Mouse (Mus musculus): ENCODE results near the gene Rcl1. TPM values are rescaled to one million over a fixed set of nuclear protein-coding genes. Genes with fewer than 3 reads are reported as not detected.

Rcl1 gene
- total and polyA plus RNA-seq, 3 experiments, result 63.4 to 126 (median 109) TPM

- Histone ChIP-seq H3K4me2 (ENCODE audit: insufficient read depth, low read depth, poor library complexity, severe bottlenecking) (no peak overlapping the region), H3K79me2 (replicated peaks; ENCODE audit: control insufficient read depth, extremely low read depth, insufficient read depth, poor library complexity, severe bottlenecking) (no peaks in the 10 kb centered on the region), H3K27ac (ENCODE audit: insufficient read depth, low read depth) (no peak overlapping the region), H3K4me1 (ENCODE audit: control insufficient read depth in 1 of 2, insufficient read depth in 2 of 2) (peaks cover 0 to 4% of the 10 kb centered on the region in 2 experiments; a peak in 1 of 4 replicates), H3K9ac (ENCODE audit: insufficient read depth, low read depth) (no peak overlapping the region), H3K9me3 (replicated peaks; ENCODE audit: low read length) (no peaks in the 10 kb centered on the region), H3K4me3 (replicated peaks in 1 of 3; ENCODE audit: low read depth in 2 of 3, low read length in 2 of 3, poor library complexity in 1 of 3) (no peak overlapping the region), H3K36me3 (replicated peaks in 1 of 2; ENCODE audit: control insufficient read depth in 1 of 2, insufficient read depth in 1 of 2, low read length in 1 of 2) (no peaks in the 10 kb centered on the region), H3K27me3 (replicated peaks) (no peaks in the 10 kb centered on the region)
- no peak for TF ChIP-seq TBP (conservative IDR thresholded peaks at IDR 0.05; ENCODE audit: low read depth, low read length)
- TF ChIP-seq ELF1 (IDR thresholded peaks at IDR 0.05; ENCODE audit: low read depth, low read length), result no peak
- no peak for TF ChIP-seq E2F4 (IDR thresholded peaks at IDR 0.05; ENCODE audit: insufficient replicate concordance, low read depth, low read length)
- TF ChIP-seq ZC3H11A (IDR thresholded peaks at IDR 0.05; ENCODE audit: low read depth, low read length), result no peak
- TF ChIP-seq CHD2 (IDR thresholded peaks at IDR 0.05; ENCODE audit: low read length), result no peak
- no peak for TF ChIP-seq SIN3A (IDR thresholded peaks at IDR 0.05; ENCODE audit: low read length)
- no peak for TF ChIP-seq TCF12 (IDR thresholded peaks at IDR 0.05; ENCODE audit: low read depth, low read length)
- no peak for TF ChIP-seq USF2 (conservative IDR thresholded peaks at IDR 0.05; ENCODE audit: low read depth, low read length)
- TF ChIP-seq JUND (conservative IDR thresholded peaks at IDR 0.05; ENCODE audit: low read depth, low read length), result no peak
- in situ Hi-C loops (cut with MboI; ENCODE audit: low pct_ligation_motif_present, low pct_unique_long_range_greater_than_20kb, low sequenced_read_pairs) (no loop called here), dilution Hi-C loops (cut with MboI; ENCODE audit: extremely low pct_ligation_motif_present, extremely low pct_unique_long_range_greater_than_20kb, low sequenced_read_pairs) (no loop called here)
- DNase-seq (ENCODE audit: extremely low read depth), result no peak
These were observed 84.5 kb downstream of the Rcl1 start for GRCm38 (mm10) chr19:29185552-29186232.

GRCm38 (mm10) chr19:29188879-29189278, 87.7 kb downstream of the Rcl1 start:
- no peaks in the 10 kb centered on the region for H3K36me3 ChIP-seq (replicated peaks in 1 of 2; ENCODE audit: control insufficient read depth in 1 of 2, insufficient read depth in 1 of 2, low read length in 1 of 2)
- no peaks in the 10 kb centered on the region for H3K79me2 ChIP-seq (replicated peaks; ENCODE audit: control insufficient read depth, extremely low read depth, insufficient read depth, poor library complexity, severe bottlenecking)
- H3K27ac ChIP-seq (ENCODE audit: insufficient read depth, low read depth), result no peak overlapping the region
- peaks cover 3% of the 10 kb centered on the region for H3K9me3 ChIP-seq (replicated peaks; ENCODE audit: low read length)
- peaks cover 0 to 4% of the 10 kb centered on the region in 2 experiments; a peak in 1 of 4 replicates for H3K4me1 ChIP-seq (ENCODE audit: control insufficient read depth in 1 of 2, insufficient read depth in 2 of 2)
- dilution Hi-C loops (cut with MboI; ENCODE audit: extremely low pct_ligation_motif_present, extremely low pct_unique_long_range_greater_than_20kb, low sequenced_read_pairs) (no loop called here), in situ Hi-C loops (cut with MboI; ENCODE audit: low pct_ligation_motif_present, low pct_unique_long_range_greater_than_20kb, low sequenced_read_pairs) (no loop called here)
- no peak overlapping the region for H3K4me2 ChIP-seq (ENCODE audit: insufficient read depth, low read depth, poor library complexity, severe bottlenecking)
- H3K4me3 ChIP-seq (replicated peaks in 1 of 3; ENCODE audit: low read depth in 2 of 3, low read length in 2 of 3, poor library complexity in 1 of 3), result no peak overlapping the region
- no peak overlapping the region for H3K9ac ChIP-seq (ENCODE audit: insufficient read depth, low read depth)
- no peaks in the 10 kb centered on the region for H3K27me3 ChIP-seq (replicated peaks)
- DNase-seq (ENCODE audit: extremely low read depth), result no peak
- TF ChIP-seq MAX (IDR thresholded peaks at IDR 0.05; ENCODE audit: low read length) (no peak), MAFK (IDR thresholded peaks at IDR 0.05; ENCODE audit: insufficient replicate concordance, low read length) (no peak), HCFC1 (IDR thresholded peaks at IDR 0.05; ENCODE audit: low read depth, low read length) (no peak), MYC (IDR thresholded peaks at IDR 0.05; ENCODE audit: low read depth, low read length) (no peak), SIN3A (IDR thresholded peaks at IDR 0.05; ENCODE audit: low read length) (no peak), GABPA (IDR thresholded peaks at IDR 0.05; ENCODE audit: insufficient replicate concordance, low read depth, low read length) (no peak), CTCF (conservative IDR thresholded peaks at IDR 0.05 in 1 of 2, IDR thresholded peaks at IDR 0.05 in 1 of 2; ENCODE audit: low read depth in 2 of 2, low read length in 2 of 2) (no peak), TBP (conservative IDR thresholded peaks at IDR 0.05; ENCODE audit: low read depth, low read length) (no peak), JUND (conservative IDR thresholded peaks at IDR 0.05; ENCODE audit: low read depth, low read length) (no peak)

Other genes starting within 250 kb of the Rcl1 start
- 4.3 and 5.3 TPM in 2 replicates for gene Plpp6, start 137.4 kb upstream of the Rcl1 start, total RNA-seq (2012; rRNA removed)
- 4.3 and 6.6 TPM in 2 replicates for gene Plpp6, start 137.4 kb upstream of the Rcl1 start, total RNA-seq (2014; rRNA removed)
- 5.2 and 5.6 TPM in 2 replicates for gene Plpp6, start 137.4 kb upstream of the Rcl1 start, polyA plus RNA-seq (2012; ENCODE audit: insufficient read length, low read depth)
- 0.04 and 0.51 TPM in 2 replicates for gene 4430402I18Rik, start 133.6 kb upstream of the Rcl1 start, total RNA-seq (2012; rRNA removed)
- 0.15 and 1.2 TPM in 2 replicates for gene 4430402I18Rik, start 133.6 kb upstream of the Rcl1 start, total RNA-seq (2014; rRNA removed)
- 0.14 and 0.26 TPM in 2 replicates for gene 4430402I18Rik, start 133.6 kb upstream of the Rcl1 start, polyA plus RNA-seq (2012; ENCODE audit: insufficient read length, low read depth)
- gene Cdc37l1, start 111.0 kb upstream of the Rcl1 start, total RNA-seq (2012; rRNA removed), result 14.0 and 15.6 TPM in 2 replicates
- 22.9 and 28.1 TPM in 2 replicates for gene Cdc37l1, start 111.0 kb upstream of the Rcl1 start, total RNA-seq (2014; rRNA removed)
- 26.5 and 26.8 TPM in 2 replicates for gene Cdc37l1, start 111.0 kb upstream of the Rcl1 start, polyA plus RNA-seq (2012; ENCODE audit: insufficient read length, low read depth)
- 21.3 TPM in 2 replicates for gene Ak3, start 53.4 kb upstream of the Rcl1 start, total RNA-seq (2012; rRNA removed)
- gene Ak3, start 53.4 kb upstream of the Rcl1 start, total RNA-seq (2014; rRNA removed), result 33.9 and 36.0 TPM in 2 replicates
- 36.5 and 38.8 TPM in 2 replicates for gene Ak3, start 53.4 kb upstream of the Rcl1 start, polyA plus RNA-seq (2012; ENCODE audit: insufficient read length, low read depth)
- gene Jak2, start 150.5 kb downstream of the Rcl1 start, total RNA-seq (2012; rRNA removed), result 7.6 and 8.4 TPM in 2 replicates
- gene Jak2, start 150.5 kb downstream of the Rcl1 start, total RNA-seq (2014; rRNA removed), result 11.1 and 11.5 TPM in 2 replicates
- 5.3 and 6.6 TPM in 2 replicates for gene Jak2, start 150.5 kb downstream of the Rcl1 start, polyA plus RNA-seq (2012; ENCODE audit: insufficient read length, low read depth)
- gene Insl6, start 224.0 kb downstream of the Rcl1 start, total RNA-seq (2012; rRNA removed), result 8.0 and 11.2 TPM in 2 replicates
- gene Insl6, start 224.0 kb downstream of the Rcl1 start, total RNA-seq (2014; rRNA removed), result 8.5 and 9.8 TPM in 2 replicates
- gene Insl6, start 224.0 kb downstream of the Rcl1 start, polyA plus RNA-seq (2012; ENCODE audit: insufficient read length, low read depth), result 5.1 and 5.7 TPM in 2 replicates
- gene Rln1, start 233.3 kb downstream of the Rcl1 start, total RNA-seq (2012; rRNA removed), result not detected in 2 replicates
- gene Rln1, start 233.3 kb downstream of the Rcl1 start, total RNA-seq (2014; rRNA removed), result not detected in 2 replicates
- gene Rln1, start 233.3 kb downstream of the Rcl1 start, polyA plus RNA-seq (2012; ENCODE audit: insufficient read length, low read depth), result not detected in 2 replicates

Data from CH12.LX (cell line).